Mouse (Mus musculus): Measurements from ENCODE around the gene Mindy1. TPM values are rescaled to one million over a fixed set of nuclear protein-coding genes. Genes with fewer than 3 reads are reported as not detected.

The Mindy1 gene
- polyA plus RNA-seq (2015; fragmentation: Nextera tagmentation; extraction: Ambion mirVana), result 42.3 and 42.5 TPM in 2 replicates

- H3K9me3 ChIP-seq (replicated peaks; ENCODE audit: control insufficient read depth, low read length, poor library complexity, severe bottlenecking), result no peaks in the 10 kb centered on the region
- H3K4me1 ChIP-seq (ENCODE audit: control insufficient read depth, insufficient read depth, low read length), result peaks cover 22% of the 10 kb centered on the region
- peak within 1 kb of the TSS; percentile 71 for H3K4me3 ChIP-seq (ENCODE audit: low read depth, low read length)
- H3K36me3 ChIP-seq (ENCODE audit: control insufficient read depth, insufficient read depth, low read length), result no peaks in the 10 kb centered on the region
- H3K4me2 ChIP-seq (ENCODE audit: low read length), result peak within 1 kb of the TSS; percentile 86
- WGBS, result under 1% methylated on average over 40 of the region's 53 CpGs
- peak within 1 kb of the TSS; percentile 84 for H3K9ac ChIP-seq (ENCODE audit: low read depth, low read length)
- no peaks in the 10 kb centered on the region for H3K27me3 ChIP-seq (ENCODE audit: control insufficient read depth, insufficient read depth, low read depth, low read length)
- ATAC-seq, result peak; percentile 92
- H3K27ac ChIP-seq (ENCODE audit: low read length), result peak within 1 kb of the TSS; percentile 84
Measured at GRCm38 (mm10) chr3:95281216-95282126, at the start of gene Mindy1, which contains the start of gene Prune1. TSS of gene Mindy1 (plus strand) at chr3:95281345. TSS of gene Prune1 (minus strand) at chr3:95282076.

- 90% methylated on average over 7 of the region's 7 CpGs for WGBS
- H3K4me2 ChIP-seq (ENCODE audit: low read length), result no peak overlapping the region
- H3K27ac ChIP-seq (ENCODE audit: low read length), result no peak overlapping the region
- H3K9me3 ChIP-seq (replicated peaks; ENCODE audit: control insufficient read depth, low read length, poor library complexity, severe bottlenecking), result no peaks in the 10 kb centered on the region
- peaks cover 49% of the 10 kb centered on the region for H3K36me3 ChIP-seq (ENCODE audit: control insufficient read depth, insufficient read depth, low read length)
- H3K9ac ChIP-seq (ENCODE audit: low read depth, low read length), result no peak overlapping the region
- H3K27me3 ChIP-seq (ENCODE audit: control insufficient read depth, insufficient read depth, low read depth, low read length), result no peaks in the 10 kb centered on the region
- peaks cover 20% of the 10 kb centered on the region for H3K4me1 ChIP-seq (ENCODE audit: control insufficient read depth, insufficient read depth, low read length)
- no peak overlapping the region for H3K4me3 ChIP-seq (ENCODE audit: low read depth, low read length)
- no peak for ATAC-seq
Measured at GRCm38 (mm10) chr3:95232771-95233170, 48.4 kb upstream of the Mindy1 start.

- no peak overlapping the region for H3K27ac ChIP-seq (ENCODE audit: low read length)
- peaks cover 50% of the 10 kb centered on the region for H3K36me3 ChIP-seq (ENCODE audit: control insufficient read depth, insufficient read depth, low read length)
- H3K4me3 ChIP-seq (ENCODE audit: low read depth, low read length), result no peak overlapping the region
- H3K27me3 ChIP-seq (ENCODE audit: control insufficient read depth, insufficient read depth, low read depth, low read length), result no peaks in the 10 kb centered on the region
- WGBS, result 76% methylated on average over 16 of the region's 16 CpGs
- H3K9ac ChIP-seq (ENCODE audit: low read depth, low read length), result no peak overlapping the region
- no peak overlapping the region for H3K4me2 ChIP-seq (ENCODE audit: low read length)
- no peaks in the 10 kb centered on the region for H3K9me3 ChIP-seq (replicated peaks; ENCODE audit: control insufficient read depth, low read length, poor library complexity, severe bottlenecking)
- ATAC-seq, result no peak
- peaks cover 20% of the 10 kb centered on the region for H3K4me1 ChIP-seq (ENCODE audit: control insufficient read depth, insufficient read depth, low read length)
Measured at GRCm38 (mm10) chr3:95233303-95233980, 47.7 kb upstream of the Mindy1 start.

- Histone ChIP-seq H3K36me3 (ENCODE audit: control insufficient read depth, insufficient read depth, low read length) (peaks cover 50% of the 10 kb centered on the region), H3K4me2 (ENCODE audit: low read length) (no peak overlapping the region), H3K4me1 (ENCODE audit: control insufficient read depth, insufficient read depth, low read length) (peaks cover 8% of the 10 kb centered on the region), H3K9me3 (replicated peaks; ENCODE audit: control insufficient read depth, low read length, poor library complexity, severe bottlenecking) (no peaks in the 10 kb centered on the region), H3K4me3 (ENCODE audit: low read depth, low read length) (no peak overlapping the region), H3K9ac (ENCODE audit: low read depth, low read length) (no peak overlapping the region), H3K27me3 (ENCODE audit: control insufficient read depth, insufficient read depth, low read depth, low read length) (no peaks in the 10 kb centered on the region), H3K27ac (ENCODE audit: low read length) (no peak overlapping the region)
- ATAC-seq, result no peak
- 81% methylated on average over 23 of the region's 23 CpGs for WGBS
Measured at GRCm38 (mm10) chr3:95235386-95236301, 45.5 kb upstream of the Mindy1 start.

- Histone ChIP-seq H3K4me1 (ENCODE audit: control insufficient read depth, insufficient read depth, low read length) (no peaks in the 10 kb centered on the region), H3K27ac (ENCODE audit: low read length) (no peak overlapping the region), H3K9me3 (replicated peaks; ENCODE audit: control insufficient read depth, low read length, poor library complexity, severe bottlenecking) (no peaks in the 10 kb centered on the region), H3K36me3 (ENCODE audit: control insufficient read depth, insufficient read depth, low read length) (peaks cover 41% of the 10 kb centered on the region), H3K4me2 (ENCODE audit: low read length) (no peak overlapping the region), H3K9ac (ENCODE audit: low read depth, low read length) (no peak overlapping the region), H3K4me3 (ENCODE audit: low read depth, low read length) (no peak overlapping the region), H3K27me3 (ENCODE audit: control insufficient read depth, insufficient read depth, low read depth, low read length) (no peaks in the 10 kb centered on the region)
- no peak for ATAC-seq
- WGBS, result 93% methylated on average over 8 of the region's 8 CpGs
Measured at GRCm38 (mm10) chr3:95237541-95238099, 43.5 kb upstream of the Mindy1 start.

GRCm38 (mm10) chr3:95239022-95239421, 42.1 kb upstream of the Mindy1 start:
- WGBS, result 94% methylated on average over 6 of the region's 6 CpGs
- Histone ChIP-seq H3K9me3 (replicated peaks; ENCODE audit: control insufficient read depth, low read length, poor library complexity, severe bottlenecking) (no peaks in the 10 kb centered on the region), H3K4me3 (ENCODE audit: low read depth, low read length) (no peak overlapping the region), H3K4me2 (ENCODE audit: low read length) (no peak overlapping the region), H3K27me3 (ENCODE audit: control insufficient read depth, insufficient read depth, low read depth, low read length) (no peaks in the 10 kb centered on the region), H3K9ac (ENCODE audit: low read depth, low read length) (no peak overlapping the region), H3K36me3 (ENCODE audit: control insufficient read depth, insufficient read depth, low read length) (peaks cover 28% of the 10 kb centered on the region), H3K27ac (ENCODE audit: low read length) (no peak overlapping the region), H3K4me1 (ENCODE audit: control insufficient read depth, insufficient read depth, low read length) (no peaks in the 10 kb centered on the region)
- no peak for ATAC-seq

GRCm38 (mm10) chr3:95239971-95240370, 41.2 kb upstream of the Mindy1 start:
- Histone ChIP-seq H3K9ac (ENCODE audit: low read depth, low read length) (no peak overlapping the region), H3K27ac (ENCODE audit: low read length) (no peak overlapping the region), H3K4me1 (ENCODE audit: control insufficient read depth, insufficient read depth, low read length) (no peaks in the 10 kb centered on the region), H3K27me3 (ENCODE audit: control insufficient read depth, insufficient read depth, low read depth, low read length) (no peaks in the 10 kb centered on the region), H3K36me3 (ENCODE audit: control insufficient read depth, insufficient read depth, low read length) (peaks cover 24% of the 10 kb centered on the region), H3K9me3 (replicated peaks; ENCODE audit: control insufficient read depth, low read length, poor library complexity, severe bottlenecking) (no peaks in the 10 kb centered on the region), H3K4me3 (ENCODE audit: low read depth, low read length) (no peak overlapping the region), H3K4me2 (ENCODE audit: low read length) (no peak overlapping the region)
- WGBS, result 87% methylated on average over 12 of the region's 12 CpGs
- no peak for ATAC-seq

GRCm38 (mm10) chr3:95240900-95241299, 40.2 kb upstream of the Mindy1 start:
- Histone ChIP-seq H3K27ac (ENCODE audit: low read length) (no peak overlapping the region), H3K36me3 (ENCODE audit: control insufficient read depth, insufficient read depth, low read length) (peaks cover 16% of the 10 kb centered on the region), H3K9me3 (replicated peaks; ENCODE audit: control insufficient read depth, low read length, poor library complexity, severe bottlenecking) (no peaks in the 10 kb centered on the region), H3K4me1 (ENCODE audit: control insufficient read depth, insufficient read depth, low read length) (no peaks in the 10 kb centered on the region), H3K4me2 (ENCODE audit: low read length) (no peak overlapping the region), H3K27me3 (ENCODE audit: control insufficient read depth, insufficient read depth, low read depth, low read length) (no peaks in the 10 kb centered on the region), H3K9ac (ENCODE audit: low read depth, low read length) (no peak overlapping the region), H3K4me3 (ENCODE audit: low read depth, low read length) (no peak overlapping the region)
- ATAC-seq, result no peak
- WGBS, result 32% methylated on average over 17 of the region's 17 CpGs
